Mouse (Mus musculus): ENCODE measurements around the gene Phc1. TPM values are rescaled to one million over a fixed set of nuclear protein-coding genes. Genes with fewer than 3 reads are reported as not detected.

Phc1 gene
- polyA plus RNA-seq, 1 experiment = 48.3 TPM

DNA sequence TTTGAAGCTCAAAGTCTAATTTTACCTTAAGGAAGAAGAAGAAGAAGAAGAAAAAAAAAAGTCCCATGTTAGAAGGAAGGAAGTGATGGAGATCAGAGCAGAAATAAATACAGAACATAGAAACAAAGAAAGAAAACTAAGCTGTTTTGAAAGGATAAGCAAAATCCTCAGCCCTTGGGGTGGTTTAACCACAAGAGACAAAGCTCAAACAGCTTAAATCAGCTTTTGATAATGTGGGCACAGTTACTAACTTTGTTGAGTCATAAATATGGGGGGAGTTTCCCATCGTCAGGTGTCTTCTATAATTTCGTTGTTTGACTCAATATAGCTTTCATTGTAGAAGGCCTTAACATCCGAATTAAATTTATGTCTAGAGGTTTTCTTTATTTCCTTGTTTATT lies 48.6 kb downstream of the Phc1 start:
- Histone ChIP-seq H3K4me1 (ENCODE audit: control insufficient read depth, insufficient read depth, low read length) (no peaks in the 10 kb centered on the region), H3K4me3 (replicated peaks; ENCODE audit: insufficient read depth, low read depth, low read length) (no peak overlapping the region), H3K27ac (ENCODE audit: insufficient read depth, low read length) (no peak overlapping the region), H3K27me3 (ENCODE audit: control insufficient read depth, insufficient read depth, low read length) (no peaks in the 10 kb centered on the region)
- WGBS = 88% methylated on average over 3 of the region's 3 CpGs
- DNase-seq = no peak
- TF ChIP-seq POLR2A (IDR thresholded peaks at IDR 0.05; ENCODE audit: borderline replicate concordance, insufficient read depth, low read length) (no peak), CTCF (IDR thresholded peaks at IDR 0.05; ENCODE audit: borderline replicate concordance, insufficient read depth, low read depth, low read length) (no peak)

DNA sequence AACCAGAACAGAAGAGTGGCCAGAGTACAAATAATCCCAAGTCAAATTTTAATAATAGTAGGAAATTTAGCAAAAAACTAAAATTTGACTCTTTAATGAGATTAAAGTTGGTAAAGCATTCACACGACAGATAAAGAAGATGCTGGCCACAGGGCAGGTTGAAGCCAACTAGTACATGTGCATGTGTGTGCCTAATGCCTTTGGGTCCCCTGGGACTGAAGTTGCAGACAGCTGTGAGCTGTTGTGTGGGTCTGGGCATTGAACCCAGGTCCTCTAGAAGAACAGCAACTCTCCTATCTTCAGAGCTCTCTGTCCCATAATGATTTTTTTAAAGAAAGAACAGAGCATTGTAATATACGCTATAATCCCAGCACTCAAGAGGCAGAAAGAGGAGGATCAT lies 49.1 kb downstream of the Phc1 start:
- no peak overlapping the region for H3K4me3 ChIP-seq (replicated peaks; ENCODE audit: insufficient read depth, low read depth, low read length)
- H3K27ac ChIP-seq (ENCODE audit: insufficient read depth, low read length) = no peak overlapping the region
- 76% methylated on average over 2 of the region's 2 CpGs for WGBS
- H3K4me1 ChIP-seq (ENCODE audit: control insufficient read depth, insufficient read depth, low read length) = no peaks in the 10 kb centered on the region
- DNase-seq = no peak
- no peak for TF ChIP-seq POLR2A (IDR thresholded peaks at IDR 0.05; ENCODE audit: borderline replicate concordance, insufficient read depth, low read length)
- no peak for TF ChIP-seq CTCF (IDR thresholded peaks at IDR 0.05; ENCODE audit: borderline replicate concordance, insufficient read depth, low read depth, low read length)
- H3K27me3 ChIP-seq (ENCODE audit: control insufficient read depth, insufficient read depth, low read length) = no peaks in the 10 kb centered on the region

DNA sequence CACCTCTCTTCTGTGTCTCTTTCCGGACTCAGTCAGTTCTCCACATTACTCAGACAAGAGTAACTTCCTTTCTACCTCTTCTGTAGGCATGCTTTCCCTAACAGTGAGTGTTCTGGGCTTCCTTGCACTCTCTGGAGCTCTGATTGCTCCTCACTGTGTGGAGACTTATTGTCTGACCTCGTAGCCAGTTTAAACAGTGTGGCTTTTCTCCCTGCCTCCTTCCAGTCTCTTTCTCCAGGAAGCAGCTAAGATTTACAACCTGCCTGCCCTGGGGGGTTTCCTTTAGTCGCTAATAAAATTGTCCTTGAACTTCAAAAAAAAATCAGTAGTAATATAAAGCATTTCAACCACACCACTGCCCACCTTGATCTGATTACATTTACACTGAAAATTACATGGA lies 50.1 kb downstream of the Phc1 start:
- H3K4me1 ChIP-seq (ENCODE audit: control insufficient read depth, insufficient read depth, low read length) = no peaks in the 10 kb centered on the region
- H3K27me3 ChIP-seq (ENCODE audit: control insufficient read depth, insufficient read depth, low read length) = no peaks in the 10 kb centered on the region
- 76% methylated on average over 3 of the region's 3 CpGs for WGBS
- no peak overlapping the region for H3K4me3 ChIP-seq (replicated peaks; ENCODE audit: insufficient read depth, low read depth, low read length)
- no peak overlapping the region for H3K27ac ChIP-seq (ENCODE audit: insufficient read depth, low read length)
- no peak for DNase-seq
- TF ChIP-seq POLR2A (IDR thresholded peaks at IDR 0.05; ENCODE audit: borderline replicate concordance, insufficient read depth, low read length) = no peak
- no peak for TF ChIP-seq CTCF (IDR thresholded peaks at IDR 0.05; ENCODE audit: borderline replicate concordance, insufficient read depth, low read depth, low read length)

DNA sequence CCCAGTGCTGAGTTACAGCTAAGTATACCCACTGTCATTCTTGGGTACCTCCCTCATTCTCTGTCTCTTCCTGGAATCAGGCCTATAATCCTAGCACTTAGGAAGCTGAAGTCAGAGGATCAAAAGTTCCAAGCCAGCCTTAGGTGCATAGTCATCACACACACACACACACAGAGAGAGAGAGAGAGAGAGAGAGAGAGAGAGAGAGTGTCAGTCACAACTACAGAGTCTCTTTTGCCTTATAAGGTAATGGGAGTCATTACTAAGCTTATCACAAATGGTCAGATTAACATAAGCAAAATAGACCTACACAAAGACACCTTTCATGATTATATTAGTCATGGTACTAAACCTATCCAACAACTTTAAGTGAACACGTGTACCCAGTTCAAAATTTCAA lies 51.0 kb downstream of the Phc1 start:
- Histone ChIP-seq H3K27ac (ENCODE audit: insufficient read depth, low read length) (no peak overlapping the region), H3K27me3 (ENCODE audit: control insufficient read depth, insufficient read depth, low read length) (no peaks in the 10 kb centered on the region), H3K4me1 (ENCODE audit: control insufficient read depth, insufficient read depth, low read length) (no peaks in the 10 kb centered on the region), H3K4me3 (replicated peaks; ENCODE audit: insufficient read depth, low read depth, low read length) (no peak overlapping the region)
- WGBS = 79% methylated on average over 1 of the region's 1 CpGs
- no peak for DNase-seq
- TF ChIP-seq POLR2A (IDR thresholded peaks at IDR 0.05; ENCODE audit: borderline replicate concordance, insufficient read depth, low read length) = no peak
- no peak for TF ChIP-seq CTCF (IDR thresholded peaks at IDR 0.05; ENCODE audit: borderline replicate concordance, insufficient read depth, low read depth, low read length)

DNA sequence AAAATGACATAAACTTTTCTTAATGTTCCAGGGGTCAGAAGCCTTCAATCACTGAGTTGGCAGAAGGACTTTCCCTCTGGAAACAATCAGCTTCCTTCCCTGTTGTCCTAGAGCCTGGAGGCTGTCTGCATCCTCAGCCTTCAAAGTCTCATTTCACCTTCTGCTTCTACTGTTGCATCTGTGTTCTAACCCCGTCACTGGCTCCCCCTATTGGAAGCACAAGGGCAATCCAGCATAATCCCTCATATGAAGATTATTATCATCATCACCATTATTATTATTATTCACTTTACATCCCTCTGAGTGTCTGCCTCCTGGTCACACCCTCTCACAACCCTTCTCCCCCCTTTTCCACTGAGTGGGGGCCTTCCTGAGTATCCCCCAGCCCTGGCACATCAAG lies 52.1 kb downstream of the Phc1 start:
- DNase-seq = no peak
- Histone ChIP-seq H3K4me1 (ENCODE audit: control insufficient read depth, insufficient read depth, low read length) (no peaks in the 10 kb centered on the region), H3K27ac (ENCODE audit: insufficient read depth, low read length) (no peak overlapping the region), H3K27me3 (ENCODE audit: control insufficient read depth, insufficient read depth, low read length) (no peaks in the 10 kb centered on the region), H3K4me3 (replicated peaks; ENCODE audit: insufficient read depth, low read depth, low read length) (no peak overlapping the region)
- TF ChIP-seq CTCF (IDR thresholded peaks at IDR 0.05; ENCODE audit: borderline replicate concordance, insufficient read depth, low read depth, low read length) (peak; percentile 20; the same call in 1 of the 2 replicates), POLR2A (IDR thresholded peaks at IDR 0.05; ENCODE audit: borderline replicate concordance, insufficient read depth, low read length) (no peak)
- 30% methylated on average over 1 of the region's 1 CpGs for WGBS

DNA sequence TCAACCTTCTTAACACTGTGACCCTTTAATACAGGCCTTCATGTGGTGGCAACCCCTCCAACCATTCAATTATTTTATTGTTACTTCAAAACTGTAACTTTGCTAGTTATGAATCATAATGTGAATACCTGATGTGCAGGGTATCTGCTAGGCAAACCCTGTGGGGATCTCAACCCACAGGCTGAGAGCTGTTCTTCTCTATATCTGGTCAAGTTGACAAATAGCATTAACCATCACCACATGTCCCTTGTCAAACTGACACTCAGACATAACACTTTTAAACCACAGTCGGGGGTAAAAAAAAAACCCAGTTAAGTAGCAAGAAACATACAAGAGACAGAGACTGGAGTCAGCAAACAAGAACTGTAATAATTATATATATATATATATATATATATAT lies 55.5 kb downstream of the Phc1 start:
- TF ChIP-seq CTCF (IDR thresholded peaks at IDR 0.05; ENCODE audit: borderline replicate concordance, insufficient read depth, low read depth, low read length) (no peak), POLR2A (IDR thresholded peaks at IDR 0.05; ENCODE audit: borderline replicate concordance, insufficient read depth, low read length) (no peak)
- H3K4me3 ChIP-seq (replicated peaks; ENCODE audit: insufficient read depth, low read depth, low read length) = no peak overlapping the region
- WGBS = 86% methylated on average over 1 of the region's 1 CpGs
- H3K27me3 ChIP-seq (ENCODE audit: control insufficient read depth, insufficient read depth, low read length) = no peaks in the 10 kb centered on the region
- no peak overlapping the region for H3K27ac ChIP-seq (ENCODE audit: insufficient read depth, low read length)
- H3K4me1 ChIP-seq (ENCODE audit: control insufficient read depth, insufficient read depth, low read length) = no peaks in the 10 kb centered on the region
- no peak for DNase-seq

DNA sequence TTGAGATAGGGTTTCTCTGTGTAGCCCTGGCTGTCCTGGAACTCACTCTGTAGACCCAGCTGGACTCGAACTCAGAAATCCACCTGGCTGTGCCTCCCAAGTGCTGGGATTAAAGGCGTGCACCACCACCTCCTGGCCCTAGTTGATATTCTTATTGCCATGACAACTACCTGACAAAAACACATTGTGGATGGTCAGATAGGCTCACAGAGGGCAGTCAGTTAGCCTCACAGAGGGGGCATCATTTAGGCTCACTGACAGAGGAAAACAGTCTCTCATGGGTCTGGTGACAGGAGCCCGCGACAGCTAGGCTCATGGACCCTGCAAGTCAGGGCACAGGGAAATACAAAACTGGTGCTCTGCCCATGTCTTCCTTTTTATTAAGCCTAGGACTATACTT lies 56.1 kb downstream of the Phc1 start:
- WGBS = 79% methylated on average over 4 of the region's 4 CpGs
- Histone ChIP-seq H3K27ac (ENCODE audit: insufficient read depth, low read length) (no peak overlapping the region), H3K27me3 (ENCODE audit: control insufficient read depth, insufficient read depth, low read length) (no peaks in the 10 kb centered on the region), H3K4me3 (replicated peaks; ENCODE audit: insufficient read depth, low read depth, low read length) (no peak overlapping the region), H3K4me1 (ENCODE audit: control insufficient read depth, insufficient read depth, low read length) (no peaks in the 10 kb centered on the region)
- TF ChIP-seq POLR2A (IDR thresholded peaks at IDR 0.05; ENCODE audit: borderline replicate concordance, insufficient read depth, low read length) (no peak), CTCF (IDR thresholded peaks at IDR 0.05; ENCODE audit: borderline replicate concordance, insufficient read depth, low read depth, low read length) (no peak)
- DNase-seq = no peak

DNA sequence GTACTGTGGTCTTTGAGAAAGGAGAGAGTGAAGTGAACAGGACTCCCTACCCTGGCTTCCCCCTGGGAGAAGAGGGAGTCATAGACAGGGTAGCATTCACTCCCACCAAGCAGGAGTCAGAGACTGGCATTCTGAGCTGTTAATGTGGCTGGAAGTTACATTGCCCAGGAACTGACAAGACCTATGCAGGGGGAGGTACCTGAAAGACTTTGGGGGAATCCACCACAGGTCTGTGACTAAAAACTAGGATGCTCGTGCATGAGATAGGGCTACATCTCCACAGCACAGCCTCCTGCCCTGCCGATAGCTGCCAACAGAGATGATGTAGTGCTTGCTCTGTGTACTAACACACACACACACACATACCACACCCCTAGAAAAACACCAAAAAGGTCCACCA lies 56.9 kb downstream of the Phc1 start:
- Histone ChIP-seq H3K4me3 (replicated peaks; ENCODE audit: insufficient read depth, low read depth, low read length) (no peak overlapping the region), H3K27me3 (ENCODE audit: control insufficient read depth, insufficient read depth, low read length) (no peaks in the 10 kb centered on the region), H3K27ac (ENCODE audit: insufficient read depth, low read length) (no peak overlapping the region), H3K4me1 (ENCODE audit: control insufficient read depth, insufficient read depth, low read length) (no peaks in the 10 kb centered on the region)
- 90% methylated on average over 2 of the region's 2 CpGs for WGBS
- DNase-seq = no peak
- no peak for TF ChIP-seq POLR2A (IDR thresholded peaks at IDR 0.05; ENCODE audit: borderline replicate concordance, insufficient read depth, low read length)
- no peak for TF ChIP-seq CTCF (IDR thresholded peaks at IDR 0.05; ENCODE audit: borderline replicate concordance, insufficient read depth, low read depth, low read length)

All from cerebellum, adult 2 months (tissue).